Mouse (Mus musculus) lung, embryonic 14.5 days (tissue): ENCODE measurements around the gene A2m. TPM values are rescaled to one million over a fixed set of nuclear protein-coding genes. Genes with fewer than 3 reads are reported as not detected.
A peak's percentile ranks its signal among the peaks of the same experiment; 100 is the strongest.

Experiments
- ATAC-seq: fragments of 200-750 bp; cut with Nextera tagmentation; 2 replicates; pipeline ENCODE4 v1.8.0; 2017; ENCODE audit warnings: mild to moderate bottlenecking, moderate TSS enrichment, moderate library complexity; ENCODE audit not compliant: insufficient read depth
- DNase-seq: peaks from one replicate; pipeline ENCODE4 v3.0.0-alpha.2; 2015
- H3K27ac ChIP-seq: fragments of 300-500 bp; sonication (generic); 2 replicates; pipeline ENCODE4 v1.5.1; 2014; ENCODE audit warnings: low read depth, mild to moderate bottlenecking, moderate library complexity
- H3K27me3 ChIP-seq: fragments of 300-500 bp; sonication (generic); 2 replicates; pipeline ENCODE4 v1.6.1; 2014; ENCODE audit warnings: low read length, control low read depth; ENCODE audit not compliant: insufficient read depth
- H3K36me3 ChIP-seq: fragments of 300-500 bp; sonication (generic); 2 replicates; pipeline ENCODE4 v1.6.1; 2014; ENCODE audit warnings: control low read depth; ENCODE audit not compliant: insufficient read depth
- H3K4me1 ChIP-seq: fragments of 300-500 bp; sonication (generic); 2 replicates; pipeline ENCODE4 v1.6.1; 2014; ENCODE audit warnings: antibody characterized with exemption, control low read depth; ENCODE audit not compliant: insufficient read depth
- H3K4me2 ChIP-seq: fragments of 300-500 bp; sonication (generic); 2 replicates; pipeline ENCODE4 v1.6.1; 2014; ENCODE audit warnings: mild to moderate bottlenecking
- H3K4me3 ChIP-seq: fragments of 300-500 bp; sonication (generic); 2 replicates; pipeline ENCODE4 v1.5.1; 2014; ENCODE audit warnings: low read depth, low read length
- H3K9ac ChIP-seq: fragments of 300-500 bp; sonication (generic); 2 replicates; pipeline ENCODE4 v1.6.1; 2014
- H3K9me3 ChIP-seq: fragments of 300-500 bp; sonication (generic); 2 replicates; pipeline ENCODE4 v1.6.1; 2016; ENCODE audit warnings: low read depth, low read length, control low read depth
- CTCF ChIP-seq: IDR thresholded peaks from 2 replicates; pipeline ENCODE4 v1.5.1; 2016; ENCODE audit warnings: antibody characterized with exemption, low read depth
- WGBS: fragments of 180-500 bp; shearing (Covaris S2); extraction: QIAGEN DNeasy Blood & Tissue Kit; methylation state at CpG from one replicate; pipeline ENCODE4 v1.1.7; 2014; 5-methylcytosine and 5-hydroxymethylcytosine counted together
- polyA plus RNA-seq: library from polyadenylated mRNA; unstranded; fragments of >200 nt; fragmentation: Nextera tagmentation; extraction: Ambion mirVana; gene quantifications from 2 replicates; pipeline ENCODE4 v1.2.1, GENCODE M21; 2014

A2m gene
- polyA plus RNA-seq, 1 experiment from 2014 or later = 8.3 TPM

DNA sequence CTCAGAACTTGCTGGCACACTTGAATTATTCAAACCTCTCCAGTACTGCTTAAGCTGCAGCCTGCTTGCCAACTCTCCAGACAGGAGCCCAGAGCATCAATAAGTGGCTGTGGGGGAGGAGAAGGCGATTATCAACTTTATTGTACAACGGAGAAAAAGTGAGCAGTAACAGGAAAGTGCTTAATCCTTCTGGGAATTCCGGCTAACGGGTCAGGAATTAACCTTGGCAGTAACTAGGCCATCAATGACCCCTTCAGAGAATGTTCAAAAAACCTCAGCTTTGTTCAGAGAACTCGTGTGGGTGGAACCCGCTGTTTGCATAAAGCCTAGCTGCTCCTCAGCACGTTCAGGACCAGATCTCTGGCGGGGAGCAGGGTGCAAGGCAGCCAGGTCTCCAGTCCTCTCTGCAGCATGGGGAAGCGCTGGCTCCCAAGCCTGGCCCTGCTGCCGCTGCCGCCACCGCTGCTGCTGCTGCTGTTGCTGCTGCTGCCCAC, 749 bp downstream of the A2m start:
- peak overlapping the region; percentile 26; the same call in 1 of the 2 replicates for H3K9ac ChIP-seq
- WGBS = 8% methylated on average over 12 of the region's 12 CpGs
- H3K36me3 ChIP-seq = no peaks in the 10 kb centered on the region
- H3K27me3 ChIP-seq = no peaks in the 10 kb centered on the region
- H3K4me1 ChIP-seq = no peaks in the 10 kb centered on the region
- H3K4me3 ChIP-seq = peak overlapping the region; percentile 17; the same call in 1 of the 2 replicates
- H3K9me3 ChIP-seq = no peaks in the 10 kb centered on the region
- no peak for TF ChIP-seq CTCF
- peak; percentile 60 for DNase-seq
- ATAC-seq = peak; percentile 66; the same call in 1 of the 2 replicates
- H3K27ac ChIP-seq = no peak overlapping the region
- H3K4me2 ChIP-seq = peak overlapping the region; percentile 54

- H3K36me3 ChIP-seq = no peaks in the 10 kb centered on the region
- no peak overlapping the region for H3K27ac ChIP-seq
- H3K4me1 ChIP-seq = no peaks in the 10 kb centered on the region
- no peak overlapping the region for H3K9ac ChIP-seq
- H3K27me3 ChIP-seq = no peaks in the 10 kb centered on the region
- DNase-seq = no peak
- 60% methylated on average over 11 of the region's 11 CpGs for WGBS
- TF ChIP-seq CTCF = no peak
- no peak overlapping the region for H3K4me2 ChIP-seq
- ATAC-seq = no peak
- H3K4me3 ChIP-seq = no peak overlapping the region
- no peaks in the 10 kb centered on the region for H3K9me3 ChIP-seq
Observed at GRCm38 (mm10) chr6:121648499-121648898, 13.3 kb downstream of the A2m start.

Other genes starting within 250 kb of the A2m start
- not detected in 2 replicates for gene Iqsec3, start 161.7 kb upstream of the A2m start, polyA plus RNA-seq
- not detected in 2 replicates for gene Gm7298, start 97.6 kb downstream of the A2m start, polyA plus RNA-seq
- not detected in 2 replicates for gene Mug1, start 203.2 kb downstream of the A2m start, polyA plus RNA-seq